Mouse (Mus musculus): ENCODE measurements at regions not wholly inside any gene's neighbourhood (a gene's known extent, or its start where the extent isn't known, plus 50 kb on each side); places are given as distances from the start of the nearest gene placed in this dataset.

DNA sequence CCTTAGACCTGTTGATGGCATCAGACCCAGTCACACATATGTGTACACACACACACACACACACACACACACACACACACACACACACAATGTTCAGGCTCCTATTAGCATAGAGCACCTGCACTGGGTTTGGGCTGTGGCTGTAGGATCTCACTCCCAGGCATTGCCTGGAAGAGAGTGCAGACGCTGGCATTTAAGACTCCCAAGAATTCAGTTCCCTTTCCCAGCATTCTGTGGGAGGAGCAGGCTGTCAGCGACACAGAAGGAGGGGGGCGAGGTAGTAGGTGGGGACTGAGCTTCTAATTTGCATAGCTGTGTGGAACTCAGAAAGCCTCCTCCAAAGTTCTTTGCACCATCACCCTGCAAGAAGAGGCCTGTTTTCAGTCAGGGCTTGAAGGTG, 374.2 kb upstream of the Fam49b start:
- in situ Hi-C loops (cut with MboI; ENCODE audit: low sequenced_read_pairs), result no loop called here

DNA sequence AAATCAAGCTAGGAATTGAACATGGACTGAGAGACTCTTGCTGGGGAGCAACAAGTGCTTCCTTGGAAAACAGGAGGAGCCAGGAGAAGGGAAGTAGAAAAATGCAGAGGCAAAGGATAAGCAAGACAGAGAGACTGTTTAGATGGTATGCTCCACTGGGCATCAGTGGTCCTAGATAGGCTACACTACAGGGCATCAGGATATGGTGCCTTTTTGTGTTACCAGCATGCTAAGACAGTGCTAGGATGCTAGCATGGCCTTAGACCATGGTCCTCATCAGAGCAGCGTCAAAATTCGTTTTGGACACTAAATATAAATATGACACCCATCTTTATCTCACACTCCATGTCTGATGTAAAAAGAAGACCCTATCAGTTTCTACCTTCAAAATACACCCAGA, 374.6 kb upstream of the Fam49b start:
- in situ Hi-C loops (cut with MboI; ENCODE audit: low sequenced_read_pairs), result no loop called here

DNA sequence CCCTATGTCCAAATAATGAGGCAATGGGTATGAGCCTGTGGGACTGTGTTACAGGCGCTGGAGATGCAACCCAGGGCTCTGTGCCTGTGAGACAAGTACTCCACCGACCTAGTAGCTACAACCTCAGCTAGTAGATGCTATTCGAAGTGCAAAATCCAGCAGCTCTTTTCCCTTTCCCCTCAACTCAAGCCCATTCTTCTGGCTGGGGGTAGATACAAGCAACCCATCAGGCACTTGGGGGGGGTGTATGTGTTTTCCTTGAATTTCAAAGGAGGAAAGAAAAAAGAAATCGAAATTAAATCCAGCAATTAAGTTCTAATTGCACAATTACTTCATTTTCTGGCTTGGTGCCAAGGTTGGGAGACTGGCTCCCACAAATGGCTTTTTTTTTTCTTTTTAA, 372.4 kb upstream of the Gm21798 start:
- in situ Hi-C loops (cut with MboI; ENCODE audit: low sequenced_read_pairs), result no loop called here

DNA sequence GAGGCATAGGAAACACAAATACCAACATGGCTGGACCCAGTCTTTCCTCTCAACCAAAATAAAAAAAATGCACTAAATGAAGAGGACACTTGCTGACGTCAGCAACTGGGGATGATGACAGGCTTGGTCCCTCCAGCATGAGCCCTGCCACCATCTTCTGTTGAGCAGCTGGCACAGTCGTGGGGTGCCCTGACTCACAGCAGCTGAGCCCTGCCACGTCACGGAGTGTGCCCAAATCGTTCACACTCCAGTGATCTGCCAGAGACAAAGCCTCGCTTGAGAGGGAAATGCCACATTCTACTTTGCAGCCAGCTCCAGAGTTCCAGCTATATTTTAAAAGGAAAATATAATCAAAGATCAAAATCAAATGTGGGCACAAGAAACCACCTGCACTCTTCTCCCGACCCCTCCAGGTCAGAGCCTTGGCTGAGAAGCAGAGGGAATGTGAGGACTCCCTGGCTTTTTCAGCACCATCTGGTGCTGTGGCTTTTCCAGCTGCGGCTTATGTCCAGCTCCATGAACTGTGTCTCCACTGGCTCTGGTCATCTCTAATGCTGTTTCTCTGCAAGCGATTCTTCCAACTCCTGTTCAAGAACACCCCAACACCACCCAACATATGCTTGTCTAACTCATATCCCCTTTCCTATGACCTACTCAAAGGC, 371.0 kb upstream of the Gm21798 start:
- in situ Hi-C loops (cut with MboI; ENCODE audit: low sequenced_read_pairs), result no loop called here

DNA sequence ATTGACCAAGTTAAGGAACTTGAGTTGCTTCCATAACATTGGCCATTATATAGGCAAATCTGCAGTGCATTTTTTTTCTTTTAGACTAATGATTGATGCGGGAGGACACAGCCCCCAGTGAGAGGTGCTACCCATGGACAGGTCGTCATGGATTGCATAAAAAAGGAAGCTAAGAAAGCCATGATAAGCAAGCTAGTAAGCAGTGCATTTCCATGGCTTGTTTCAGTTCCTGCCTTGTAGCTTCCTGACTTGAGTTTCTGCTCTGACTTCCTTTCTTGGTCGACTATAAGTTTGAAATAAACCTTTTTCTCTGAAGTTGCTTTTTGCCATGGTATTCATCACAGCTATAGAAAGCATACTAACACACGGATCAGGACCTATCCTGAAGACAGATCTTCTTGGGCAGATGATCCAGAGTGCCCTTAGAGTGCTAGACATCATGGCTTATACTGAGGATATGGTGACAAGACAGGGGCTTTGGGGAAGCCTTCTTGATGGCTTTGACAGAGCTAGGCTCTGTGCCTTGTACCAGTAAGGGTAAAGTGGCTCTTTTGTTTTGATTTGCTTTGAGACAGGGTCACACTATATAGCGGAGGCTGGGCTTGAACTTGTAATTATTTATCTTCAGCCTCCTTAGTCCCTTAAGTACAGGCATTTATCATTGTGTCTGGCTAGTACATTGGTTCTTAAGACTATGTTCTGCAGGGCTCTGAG, 370.1 kb upstream of the Gm21798 start:
- in situ Hi-C loops (cut with MboI; ENCODE audit: low sequenced_read_pairs), result no loop called here

DNA sequence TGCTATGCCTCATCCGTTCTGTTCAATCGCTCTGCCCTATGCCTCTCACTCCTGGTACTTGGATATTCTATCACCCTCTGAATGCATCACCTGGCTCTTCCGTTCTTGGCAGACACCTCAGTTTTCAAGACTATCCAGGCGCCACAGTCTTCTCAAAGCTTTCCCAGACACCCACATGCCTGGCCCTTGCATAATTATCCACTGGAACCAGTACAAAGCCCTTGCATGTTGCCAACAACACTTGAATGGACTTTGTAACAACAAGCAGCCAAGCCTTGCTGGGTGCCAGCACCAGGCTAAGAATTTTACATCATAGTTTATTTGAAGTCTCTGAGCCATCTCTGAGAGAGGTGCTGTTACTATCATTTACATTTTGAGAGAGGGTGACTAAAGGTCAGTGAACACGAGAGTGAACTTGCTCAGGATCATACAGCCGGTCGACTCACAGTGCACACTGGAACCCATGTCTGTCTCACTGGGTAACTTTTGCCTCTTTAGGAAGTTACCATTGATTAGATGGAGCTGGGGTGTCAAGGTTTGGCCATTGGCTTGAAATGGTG, 368.8 kb upstream of the Gm21798 start:
- in situ Hi-C loops (cut with MboI; ENCODE audit: low sequenced_read_pairs), result no loop called here

DNA sequence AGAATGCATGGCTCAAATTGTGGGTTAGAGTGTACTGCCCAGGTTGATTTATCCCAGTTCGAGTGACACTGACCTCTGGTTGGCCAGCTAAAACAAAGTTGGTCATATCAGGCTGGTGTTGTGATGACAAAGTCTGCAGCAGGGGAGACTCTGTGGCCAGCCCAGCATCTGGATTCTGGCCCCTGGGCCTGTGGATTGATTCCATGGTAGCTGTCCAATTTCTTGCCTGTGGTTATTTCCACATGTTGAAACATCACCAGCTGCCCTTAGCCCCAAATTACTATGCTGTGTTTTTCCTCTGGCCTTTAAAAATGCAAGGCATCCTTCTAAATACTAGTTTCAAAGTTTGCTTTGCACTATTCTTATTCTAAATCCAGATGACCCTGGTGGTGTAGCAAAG, 346.8 kb upstream of the Gm21798 start:
- in situ Hi-C loops (cut with MboI; ENCODE audit: low sequenced_read_pairs), result no loop called here

DNA sequence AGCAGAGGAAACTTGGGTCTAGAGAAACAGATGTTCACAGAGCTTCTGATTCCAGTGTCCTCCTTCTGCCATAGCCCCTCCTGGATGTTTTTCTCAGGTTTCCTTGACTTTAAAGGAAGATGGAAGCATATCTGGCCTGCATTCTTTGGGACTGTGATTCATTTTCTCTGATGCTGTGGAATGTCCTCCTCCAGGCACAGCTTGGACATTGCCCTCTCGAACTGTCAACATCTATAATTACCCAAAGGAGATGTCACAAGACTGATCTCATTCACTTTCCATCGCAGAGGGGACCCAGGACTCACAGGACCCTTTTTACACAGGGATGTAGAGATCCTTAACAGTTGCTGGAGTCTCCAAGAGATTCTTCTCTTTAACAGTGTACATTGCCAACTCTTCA, 345.9 kb upstream of the Gm21798 start:
- in situ Hi-C loops (cut with MboI; ENCODE audit: low sequenced_read_pairs), result no loop called here

DNA sequence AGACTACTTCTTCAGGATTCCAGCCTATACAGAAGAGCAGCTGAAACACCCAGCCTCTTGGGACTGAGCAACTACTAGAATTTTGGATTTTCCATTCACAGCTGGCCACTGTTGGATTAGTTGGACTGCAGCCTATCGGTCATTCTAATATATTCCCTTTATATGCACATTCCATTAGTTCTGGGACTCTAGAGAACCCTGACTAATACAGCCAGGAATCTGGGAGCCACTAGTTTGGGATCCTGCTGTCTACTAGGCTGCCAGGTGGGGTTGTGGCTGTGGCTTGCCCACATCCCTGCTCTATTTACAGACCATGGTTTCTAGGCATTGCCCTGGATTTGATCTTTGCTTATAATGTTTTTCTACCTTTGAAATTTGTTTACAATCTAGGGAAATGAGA, 343.3 kb upstream of the Gm21798 start:
- in situ Hi-C loops (cut with MboI; ENCODE audit: low sequenced_read_pairs), result no loop called here

DNA sequence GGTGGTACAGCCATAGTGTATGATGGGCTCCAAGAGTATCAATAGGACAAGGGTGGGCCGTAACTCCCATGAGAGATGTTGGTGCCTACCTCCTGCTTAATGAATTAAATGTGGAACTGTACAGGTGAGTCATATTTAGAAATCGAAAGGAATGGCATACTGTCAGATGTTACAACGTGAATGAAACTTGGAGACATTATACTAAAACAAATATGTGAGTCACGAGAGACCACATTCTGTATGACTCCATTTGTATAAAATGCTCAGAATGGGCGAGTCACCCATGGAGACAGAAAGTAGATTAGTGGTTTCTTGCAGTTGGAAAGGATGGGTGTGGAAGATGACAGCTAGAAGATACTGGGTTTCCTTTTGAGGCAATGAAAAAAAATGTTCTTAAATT, 340.4 kb upstream of the Gm21798 start:
- in situ Hi-C loops (cut with MboI; ENCODE audit: low sequenced_read_pairs), result no loop called here

DNA sequence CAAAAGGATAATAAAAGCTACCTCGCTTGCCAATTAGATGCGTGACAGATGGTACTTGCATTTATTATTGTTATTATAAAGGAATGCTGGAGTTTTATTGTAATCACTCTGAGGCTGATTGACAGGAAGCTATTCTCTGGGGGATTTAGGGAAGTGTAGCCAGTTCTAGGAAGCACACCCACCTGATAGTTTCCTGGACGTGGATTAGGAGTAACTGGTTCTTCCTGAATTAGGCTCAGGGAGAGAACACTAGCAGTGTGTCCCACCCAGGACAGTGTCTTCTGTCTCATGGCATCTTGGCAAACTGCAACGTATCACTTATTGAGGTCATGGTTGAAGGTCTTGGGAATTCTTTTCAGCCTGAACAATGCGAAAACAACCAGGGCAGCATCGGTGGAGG, 336.9 kb upstream of the Gm21798 start:
- in situ Hi-C loops (cut with MboI; ENCODE audit: low sequenced_read_pairs), result no loop called here

DNA sequence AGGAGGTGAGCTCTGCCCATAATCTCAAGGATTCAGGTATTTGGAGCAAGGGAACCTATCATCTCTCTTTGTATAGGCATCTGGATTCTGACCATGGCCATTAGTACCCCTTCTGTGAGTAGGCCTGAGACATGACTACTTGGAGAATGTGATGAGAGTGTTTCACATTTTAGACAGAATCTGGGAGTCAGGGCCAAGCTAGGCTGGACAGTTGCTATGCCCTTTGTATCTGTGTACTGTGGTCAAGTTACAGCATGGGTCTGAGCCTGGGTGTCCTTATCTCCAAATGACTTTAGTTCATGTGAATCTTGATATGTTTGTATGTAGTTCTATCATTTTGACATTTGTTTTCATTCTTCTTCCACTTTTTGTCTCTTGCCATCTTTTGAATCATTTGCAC, 336.3 kb upstream of the Gm21798 start:
- in situ Hi-C loops (cut with MboI; ENCODE audit: low sequenced_read_pairs), result no loop called here

DNA sequence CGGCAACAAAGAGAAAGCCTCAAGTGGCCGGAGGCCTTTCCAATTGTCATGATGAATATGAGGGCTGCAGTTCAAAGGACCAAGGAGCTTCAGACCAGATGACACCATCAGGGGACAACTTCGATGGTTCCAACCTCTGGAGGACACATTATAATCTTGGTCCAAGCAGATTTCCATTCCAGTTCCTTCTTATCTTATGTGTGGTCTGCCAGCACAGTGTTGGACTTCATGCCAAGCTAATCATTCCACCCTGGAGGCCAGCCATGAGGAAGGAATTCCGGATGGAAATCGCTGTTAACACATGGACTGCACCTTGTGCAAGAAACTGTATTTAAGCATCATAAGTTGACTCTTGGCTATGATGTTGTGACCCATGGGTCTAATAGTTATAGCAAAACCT, 334.5 kb upstream of the Gm21798 start:
- in situ Hi-C loops (cut with MboI; ENCODE audit: low sequenced_read_pairs), result no loop called here

DNA sequence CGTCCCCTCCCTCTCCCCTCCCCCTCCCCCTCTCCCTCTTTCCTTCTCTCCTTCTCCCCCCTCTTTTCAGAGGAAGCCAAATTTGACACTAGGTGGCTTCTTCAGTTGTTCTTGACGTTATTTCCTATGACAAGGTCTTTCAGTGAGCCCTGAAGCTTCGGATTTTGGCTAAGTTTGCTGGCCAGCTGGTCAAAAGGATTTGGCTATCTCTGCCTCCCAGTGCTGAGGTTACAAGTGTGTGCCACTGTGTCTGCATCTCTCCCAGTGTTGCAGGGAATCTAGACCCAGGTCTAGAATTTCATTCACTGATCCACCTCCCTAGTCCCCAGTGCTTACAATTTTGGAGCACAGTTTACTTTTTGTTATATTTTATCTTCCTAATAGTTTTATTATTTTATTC, 329.7 kb upstream of the Gm21798 start:
- in situ Hi-C loops (cut with MboI; ENCODE audit: low sequenced_read_pairs), result no loop called here

DNA sequence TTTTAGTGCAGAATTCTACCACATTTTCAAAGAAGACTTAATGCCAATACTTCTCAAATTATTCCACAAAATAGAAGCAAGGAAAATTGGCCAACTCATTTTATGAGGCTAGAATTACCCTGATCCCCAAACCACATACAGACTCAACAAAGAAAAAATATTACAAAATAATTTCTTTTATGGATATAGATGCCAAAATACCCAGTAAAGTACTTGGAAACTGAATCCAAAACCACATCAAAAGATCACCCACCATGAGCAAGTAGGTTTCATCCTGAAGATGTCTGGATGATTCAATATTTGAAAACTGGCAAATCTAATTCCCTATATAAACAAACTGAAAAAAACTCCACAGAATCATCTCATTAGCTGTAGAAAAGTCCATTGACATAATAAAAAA, 316.7 kb upstream of the Gm21798 start:
- in situ Hi-C loops (cut with MboI; ENCODE audit: low sequenced_read_pairs), result no loop called here

DNA sequence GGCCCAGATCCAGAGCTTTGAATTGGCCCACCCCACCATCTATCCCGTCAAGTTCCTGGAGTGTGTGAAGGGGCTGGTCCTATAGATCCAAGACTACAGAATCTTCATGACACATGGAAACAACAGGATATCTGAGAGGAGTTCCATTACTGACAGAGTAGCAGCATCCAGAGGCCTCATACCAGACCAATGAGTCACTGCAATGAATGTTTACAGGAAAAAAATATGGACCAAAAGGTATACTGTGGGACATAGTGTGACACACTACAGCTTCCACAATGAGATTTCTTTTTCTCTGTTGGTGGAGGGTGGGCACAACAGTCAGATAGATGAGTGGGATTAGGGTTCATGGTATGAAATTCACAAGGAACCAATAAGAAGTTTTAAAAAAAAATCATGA, 316.0 kb upstream of the Gm21798 start:
- in situ Hi-C loops (cut with MboI; ENCODE audit: low sequenced_read_pairs), result no loop called here

DNA sequence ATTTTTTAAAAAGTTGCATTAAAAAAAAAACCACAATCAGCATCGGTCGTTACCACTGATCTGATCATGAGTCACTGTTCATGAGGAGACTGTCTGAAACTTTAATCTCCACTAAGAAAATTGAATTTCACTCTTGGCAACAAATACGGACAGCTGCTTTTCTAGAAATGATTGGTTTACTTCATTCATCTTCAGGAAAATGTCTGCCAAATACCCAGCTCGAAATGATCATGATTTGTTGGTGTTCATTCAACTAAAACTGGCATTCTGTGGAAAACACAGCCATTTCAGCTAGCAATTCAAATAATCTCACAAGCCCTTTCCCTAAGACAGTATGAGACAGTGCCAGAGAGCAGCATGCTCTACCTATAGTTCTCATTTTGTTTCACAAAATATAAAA, 312.7 kb upstream of the Gm21798 start:
- in situ Hi-C loops (cut with MboI; ENCODE audit: low sequenced_read_pairs), result no loop called here

DNA sequence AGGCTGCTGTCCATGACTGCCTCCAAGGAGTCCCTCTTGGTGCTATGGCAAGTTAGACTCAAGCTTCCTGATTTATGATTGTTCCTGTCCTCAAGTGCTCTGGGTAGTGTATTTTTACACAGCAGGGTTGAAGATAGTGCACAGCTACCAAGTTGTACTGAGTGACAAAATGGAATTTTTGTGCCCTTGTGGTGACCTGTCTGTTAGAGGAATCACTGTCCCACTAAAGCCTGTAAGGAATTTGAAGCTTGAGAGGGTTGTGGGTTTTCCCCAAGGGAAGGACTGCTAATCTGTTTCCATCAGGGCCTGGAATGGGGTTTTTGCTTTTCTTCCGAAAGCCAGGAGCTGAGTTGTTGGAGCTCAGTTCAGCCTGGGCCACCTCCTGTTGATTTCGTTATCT, 306.8 kb upstream of the Gm21798 start:
- in situ Hi-C loops (cut with MboI; ENCODE audit: low sequenced_read_pairs), result no loop called here

DNA sequence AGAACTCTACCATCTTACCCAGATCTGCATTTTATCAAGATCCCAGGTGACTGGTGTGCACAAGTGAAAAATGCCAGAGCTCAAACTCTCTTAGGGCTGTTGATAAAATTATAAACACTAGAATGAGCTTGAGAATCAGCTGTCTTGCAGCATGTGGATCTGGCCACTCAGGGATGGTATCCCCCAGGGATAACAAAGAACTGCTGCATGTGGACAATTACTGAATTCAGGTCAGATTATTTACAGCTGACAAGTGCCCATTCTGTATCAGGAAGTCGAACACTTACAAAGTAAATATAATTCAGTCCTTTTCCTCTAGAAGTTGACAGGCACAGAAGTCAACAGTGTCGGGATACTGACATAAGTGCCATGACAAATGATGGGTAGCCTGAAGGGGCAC, 306.3 kb upstream of the Gm21798 start:
- in situ Hi-C loops (cut with MboI; ENCODE audit: low sequenced_read_pairs), result no loop called here

DNA sequence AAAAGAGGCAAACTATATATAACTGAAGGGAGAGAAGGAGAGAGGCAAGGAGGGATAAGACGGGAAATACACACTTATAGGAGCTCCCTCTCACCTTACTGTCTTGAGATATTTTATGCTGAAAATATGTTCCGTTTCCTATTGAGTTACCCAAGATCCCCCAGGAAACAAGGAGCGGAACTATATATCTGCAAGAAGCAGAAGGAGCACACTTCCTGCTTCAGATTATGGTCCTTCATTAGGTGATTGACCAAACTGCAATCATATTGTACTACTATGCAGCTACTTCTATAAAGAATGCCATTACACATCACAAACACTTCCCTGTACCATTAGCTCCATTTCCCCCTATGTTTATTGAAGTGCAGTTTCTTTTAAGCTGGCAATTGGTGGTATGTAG, 304.9 kb upstream of the Gm21798 start:
- in situ Hi-C loops (cut with MboI; ENCODE audit: low sequenced_read_pairs), result no loop called here

DNA sequence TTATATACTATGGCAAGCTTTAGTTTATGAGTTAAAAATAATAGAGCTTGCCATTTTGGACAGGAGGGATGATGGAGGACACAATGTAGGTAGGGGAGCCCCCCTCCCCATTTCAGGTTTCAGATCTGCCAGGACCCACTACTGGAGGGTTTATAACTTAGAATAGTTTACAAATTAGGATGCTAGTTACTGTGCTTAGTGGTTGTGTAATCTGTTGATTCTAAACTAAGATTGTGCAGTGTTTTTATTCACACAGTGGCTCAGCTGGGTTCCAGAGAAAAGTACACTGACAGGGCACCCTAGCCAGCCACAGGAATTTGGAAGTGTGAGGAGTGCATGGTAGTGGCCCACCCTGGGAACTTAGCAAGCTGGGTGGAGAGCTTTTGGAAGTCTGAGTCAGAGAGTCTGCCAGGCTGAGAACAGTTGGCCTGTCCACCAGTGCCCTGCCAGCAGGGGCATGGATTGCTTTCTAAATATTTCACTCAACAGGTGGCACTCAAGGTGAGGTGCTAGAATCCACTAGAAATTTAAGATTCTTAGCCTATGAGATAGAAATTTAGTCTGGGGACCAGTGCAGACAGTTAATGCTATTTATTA, 303.9 kb upstream of the Gm21798 start:
- in situ Hi-C loops (cut with MboI; ENCODE audit: low sequenced_read_pairs), result no loop called here

DNA sequence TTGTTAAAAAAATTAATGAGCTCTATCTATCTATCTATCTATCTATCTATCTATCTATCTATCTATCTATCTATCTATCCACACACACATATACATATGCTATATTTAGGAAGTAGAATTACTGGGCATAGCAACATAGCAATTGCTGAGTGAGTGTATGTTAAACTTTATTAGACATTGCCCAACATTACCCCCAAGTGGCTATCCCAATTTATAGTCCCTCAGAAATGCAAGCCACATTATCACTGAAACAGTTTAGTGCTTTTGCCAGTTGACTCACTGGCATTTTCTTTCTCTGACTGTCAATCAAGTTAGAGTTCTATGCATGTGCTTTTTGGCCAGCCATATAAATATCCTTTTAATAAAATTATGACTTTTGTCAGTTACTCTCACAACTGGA, 302.3 kb upstream of the Gm21798 start:
- in situ Hi-C loops (cut with MboI; ENCODE audit: low sequenced_read_pairs), result no loop called here

Measured in CH12F3 (cell line).